ENCODE assay signal across 8 mouse cellular contexts in genomic region chr10:127674046-127674655, GRCm38 (mm10). TPM values are rescaled to one million over a fixed set of nuclear protein-coding genes. Genes with fewer than 3 reads are reported as not detected.
"Had no signal": no experiment of that assay in that cellular context is flagged by ENCODE, and none has a peak within 500 bp of the region (broad histone marks: within the 10 kb centered on the region; RNA-seq: fewer than 3 reads in every experiment).

No protein-coding gene starts in this region.

- H3K27me3 ChIP-seq: limb, embryonic 12.5 days; limb, embryonic 15.5 days had no signal

- H3K36me3 ChIP-seq: limb, embryonic 12.5 days; limb, embryonic 15.5 days; midbrain, embryonic 12.5 days had no signal

- H3K4me3 ChIP-seq: limb, embryonic 12.5 days; limb, embryonic 15.5 days; midbrain, embryonic 12.5 days had no signal

- H3K9me3 ChIP-seq: limb, embryonic 12.5 days; limb, embryonic 15.5 days; midbrain, embryonic 12.5 days had no signal

- H3K27ac ChIP-seq: limb, embryonic 12.5 days; midbrain, embryonic 12.5 days had no signal

- H3K4me2 ChIP-seq: limb, embryonic 12.5 days; limb, embryonic 15.5 days; liver, embryonic 11.5 days; midbrain, embryonic 12.5 days had no signal

- ATAC-seq: midbrain, embryonic 16.5 days had no signal

- H3K9ac ChIP-seq: limb, embryonic 12.5 days; limb, embryonic 15.5 days; midbrain, embryonic 12.5 days had no signal

RNA-seq across cellular contexts. Expression of gene Myo1a, which starts 30.8 kb away (rescaled TPM):
- total RNA-seq: monocyte, adult 5-6 weeks had no signal
- polyA plus RNA-seq: liver, embryonic 11.5 days had no signal

RNA-seq across cellular contexts. Expression of gene Tac2, which starts 50.1 kb away (rescaled TPM):
- total RNA-seq: monocyte, adult 5-6 weeks had no signal
- polyA plus RNA-seq: lung, adult 2 months; lung, embryonic 16.5 days; midbrain, embryonic 12.5 days had no signal
